Mouse (Mus musculus) liver, embryonic 15.5 days (tissue): Measurements from ENCODE around the gene Hcar1. TPM values are rescaled to one million over a fixed set of nuclear protein-coding genes. Genes with fewer than 3 reads are reported as not detected.

Experiments used
- ATAC-seq: fragments of 200-750 bp; cut with Nextera tagmentation; 2 replicates; pipeline ENCODE4 v1.8.0; 2017; ENCODE audit warnings: moderate number of reproducible peaks, mild to moderate bottlenecking, moderate library complexity; ENCODE audit not compliant: insufficient read depth
- H3K27ac ChIP-seq: fragments of 300-500 bp; sonication (generic); replicated peaks from 2 replicates; pipeline ENCODE4 v1.5.1; 2015; ENCODE audit warnings: mild to moderate bottlenecking, inconsistent platforms
- H3K27me3 ChIP-seq: fragments of 300-500 bp; sonication (generic); 2 replicates; pipeline ENCODE4 v1.6.1; 2015; ENCODE audit warnings: mild to moderate bottlenecking, inconsistent platforms
- H3K36me3 ChIP-seq: fragments of 300-500 bp; sonication (generic); replicated peaks from 2 replicates; pipeline ENCODE4 v1.6.1; 2015; ENCODE audit warnings: moderate library complexity, mild to moderate bottlenecking, inconsistent platforms
- H3K4me1 ChIP-seq: fragments of 300-500 bp; sonication (generic); replicated peaks from 2 replicates; pipeline ENCODE4 v1.6.1; 2015; ENCODE audit warnings: inconsistent platforms
- H3K4me2 ChIP-seq: fragments of 300-500 bp; sonication (generic); 2 replicates; pipeline ENCODE4 v1.6.1; 2015; ENCODE audit warnings: moderate library complexity, mild to moderate bottlenecking, inconsistent platforms
- H3K4me3 ChIP-seq: fragments of 300-500 bp; sonication (generic); replicated peaks from 2 replicates; pipeline ENCODE4 v1.5.1; 2015; ENCODE audit warnings: mild to moderate bottlenecking, inconsistent platforms
- H3K9ac ChIP-seq: fragments of 300-500 bp; sonication (generic); 2 replicates; pipeline ENCODE4 v1.6.1; 2015; ENCODE audit warnings: moderate library complexity, mild to moderate bottlenecking, inconsistent platforms
- H3K9me3 ChIP-seq: fragments of 300-500 bp; sonication (generic); replicated peaks from 2 replicates; pipeline ENCODE4 v1.6.1; 2016; ENCODE audit warnings: inconsistent platforms
- WGBS: fragments of 180-500 bp; shearing (Covaris S2); methylation state at CpG from one replicate; pipeline ENCODE4 v1.1.7; 2015; ENCODE audit warnings: mixed read lengths; ENCODE audit not compliant: insufficient replicate concordance; 5-methylcytosine and 5-hydroxymethylcytosine counted together
- polyA plus RNA-seq: library from polyadenylated mRNA; unstranded; fragments of >200 nt; fragmentation: Nextera tagmentation; extraction: Ambion mirVana; gene quantifications from 2 replicates; pipeline ENCODE4 v1.2.1, GENCODE M21; 2015

Hcar1 gene
- polyA plus RNA-seq, 1 experiment from 2014 or later: 0.13 TPM

DNA sequence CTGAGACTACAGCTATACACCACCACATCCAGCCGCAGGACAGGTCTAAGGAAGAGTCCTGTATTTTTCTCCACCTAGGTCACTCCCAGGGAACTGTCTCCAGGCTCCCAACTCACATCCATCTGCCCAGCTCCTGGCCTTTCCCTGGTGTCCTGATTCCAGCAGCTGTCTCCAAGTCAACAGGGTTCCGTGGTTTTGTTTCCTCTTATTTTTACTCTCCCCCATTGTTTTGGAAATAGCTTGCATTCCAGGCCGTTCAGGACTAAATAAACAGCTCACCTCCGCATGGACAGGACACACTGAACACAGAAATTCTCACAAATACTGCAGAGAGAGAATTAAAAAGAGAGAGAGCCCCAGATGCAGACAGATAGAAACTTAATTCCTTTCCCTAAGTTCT, 42.4 kb downstream of the Hcar1 start:
- no peak overlapping the region for H3K4me3 ChIP-seq

GRCm38 (mm10) chr5:123834836-123835235, 45.0 kb downstream of the Hcar1 start:
- no peak overlapping the region for H3K4me3 ChIP-seq
- no peak overlapping the region for H3K4me2 ChIP-seq
- ATAC-seq: no peak
- H3K27ac ChIP-seq: no peak overlapping the region
- H3K9ac ChIP-seq: no peak overlapping the region
- WGBS: 65% methylated on average over 3 of the region's 3 CpGs
- H3K27me3 ChIP-seq: no peaks in the 10 kb centered on the region; the same call in 1 of the 2 replicates
- H3K9me3 ChIP-seq: no peaks in the 10 kb centered on the region
- H3K4me1 ChIP-seq: 0 out of 2 replicates have a peak, but pooled peaks cover 2% of the 10 kb centered on the region
- no peaks in the 10 kb centered on the region for H3K36me3 ChIP-seq

More for the DNA sequence above, 42.4 kb downstream of the Hcar1 start:
- Histone ChIP-seq H3K27me3 (no peaks in the 10 kb centered on the region; the same call in 1 of the 2 replicates), H3K9ac (no peak overlapping the region), H3K36me3 (no peaks in the 10 kb centered on the region), H3K4me1 (peaks cover 7% of the 10 kb centered on the region; the same call in 1 of the 2 replicates), H3K4me2 (no peak overlapping the region), H3K27ac (no peak overlapping the region), H3K9me3 (no peaks in the 10 kb centered on the region)
- no peak for ATAC-seq
- WGBS: 48% methylated on average over 4 of the region's 4 CpGs

- H3K9me3 ChIP-seq: no peaks in the 10 kb centered on the region
- H3K4me2 ChIP-seq: no peak overlapping the region
- 0 out of 2 replicates have a peak, but pooled peaks cover 2% of the 10 kb centered on the region for H3K4me1 ChIP-seq
- H3K4me3 ChIP-seq: no peak overlapping the region
- H3K36me3 ChIP-seq: no peaks in the 10 kb centered on the region
- ATAC-seq: no peak
- no peaks in the 10 kb centered on the region for H3K27me3 ChIP-seq
- WGBS: 51% methylated on average over 7 of the region's 7 CpGs
- no peak overlapping the region for H3K27ac ChIP-seq
- no peak overlapping the region for H3K9ac ChIP-seq
Measured at GRCm38 (mm10) chr5:123832309-123832708, 47.5 kb downstream of the Hcar1 start.

DNA sequence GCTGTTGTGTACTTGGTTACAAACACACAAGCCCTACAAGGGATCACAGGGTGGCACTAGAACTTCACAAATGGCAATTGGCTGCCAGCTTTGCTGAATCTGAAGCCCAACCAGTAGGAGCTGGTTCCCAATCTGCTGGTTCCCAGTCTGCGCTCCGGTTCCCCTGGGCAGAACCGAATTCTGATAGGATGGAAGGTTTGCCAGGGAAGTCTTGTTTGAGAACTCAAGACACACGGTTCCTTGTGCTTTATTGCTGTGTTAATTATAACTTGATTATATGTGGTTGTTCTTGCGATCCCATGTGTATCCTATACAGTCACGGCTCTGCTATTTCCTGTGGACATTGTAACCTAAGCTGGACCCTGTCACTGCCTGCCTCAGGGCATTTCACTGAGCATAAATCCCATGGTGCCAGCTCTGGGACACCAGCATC, 52.1 kb downstream of the Hcar1 start:
- H3K9ac ChIP-seq: no peak overlapping the region
- no peak overlapping the region for H3K4me3 ChIP-seq
- ATAC-seq: no peak
- H3K4me1 ChIP-seq: 0 out of 2 replicates have a peak, but pooled peaks cover 2% of the 10 kb centered on the region
- peaks cover 7% of the 10 kb centered on the region; the same call in 1 of the 2 replicates for H3K36me3 ChIP-seq
- H3K27me3 ChIP-seq: no peaks in the 10 kb centered on the region
- H3K9me3 ChIP-seq: no peaks in the 10 kb centered on the region
- no peak overlapping the region for H3K4me2 ChIP-seq
- no peak overlapping the region for H3K27ac ChIP-seq
- WGBS: 64% methylated on average over 6 of the region's 6 CpGs

Other genes with a start within 250 kb of the Hcar1 start
- 10.8 and 11.9 TPM in 2 replicates for gene Clip1, start 195.4 kb downstream of the Hcar1 start, polyA plus RNA-seq
- gene Zcchc8, start 158.9 kb downstream of the Hcar1 start, polyA plus RNA-seq: 25.6 and 28.6 TPM in 2 replicates
- gene Rsrc2, start 130.6 kb downstream of the Hcar1 start, polyA plus RNA-seq: 30.1 and 34.2 TPM in 2 replicates
- gene Kntc1, start 130.3 kb downstream of the Hcar1 start, polyA plus RNA-seq: 19.9 and 21.3 TPM in 2 replicates
- 0.18 and 0.32 TPM in 2 replicates for gene Hcar2, start 14.5 kb downstream of the Hcar1 start, polyA plus RNA-seq
- 30.9 and 42.8 TPM in 2 replicates for gene Denr, start 27.2 kb upstream of the Hcar1 start, polyA plus RNA-seq
- gene Gm43518, start 47.4 kb upstream of the Hcar1 start, polyA plus RNA-seq: 0.76 and 1.2 TPM in 2 replicates
- 2.5 and 3.2 TPM in 2 replicates for gene Ccdc62, start 50.7 kb upstream of the Hcar1 start, polyA plus RNA-seq
- 11.4 and 12.9 TPM in 2 replicates for gene Hip1r, start 93.6 kb upstream of the Hcar1 start, polyA plus RNA-seq
- 16.5 and 17.3 TPM in 2 replicates for gene Vps37b, start 152.2 kb upstream of the Hcar1 start, polyA plus RNA-seq
- gene Abcb9, start 215.8 kb upstream of the Hcar1 start, polyA plus RNA-seq: 6.1 and 7.1 TPM in 2 replicates
- 14.2 and 15.2 TPM in 2 replicates for gene Ogfod2, start 232.3 kb upstream of the Hcar1 start, polyA plus RNA-seq
- gene Arl6ip4, start 236.1 kb upstream of the Hcar1 start, polyA plus RNA-seq: 52.1 and 53.5 TPM in 2 replicates